In the genomic region with DNA sequence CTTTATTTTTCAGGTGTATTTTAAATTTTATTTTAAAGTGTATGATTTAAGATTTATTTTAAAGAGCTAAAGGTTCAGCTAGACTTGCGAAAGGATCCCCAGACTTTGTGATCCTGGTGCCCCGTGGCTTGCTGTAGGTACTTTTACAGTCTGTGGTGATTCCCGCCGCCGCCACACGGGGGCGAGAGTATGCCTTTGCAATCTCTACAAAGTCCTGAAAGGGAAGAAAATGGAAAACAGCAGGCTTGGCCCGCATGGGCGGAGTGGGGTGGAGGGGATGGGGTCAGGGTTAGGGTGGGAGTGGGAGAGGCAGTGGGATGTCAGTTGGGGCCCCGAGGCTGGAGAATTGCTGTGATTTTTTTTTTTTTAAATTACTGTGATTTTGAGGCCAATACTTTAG, we compare ENCODE assay signal across 9 mouse cellular contexts. TPM values are rescaled to one million over a fixed set of nuclear protein-coding genes. Genes with fewer than 3 reads are reported as not detected.
DNase-seq lines count a peak whose midpoint lies in the region; ATAC-seq lines count a peak whose summit lies in the region.
"Had no signal": no experiment of that assay in that cellular context is flagged by ENCODE, and none has a peak within 500 bp of the region (broad histone marks: within the 10 kb centered on the region; RNA-seq: fewer than 3 reads in every experiment).

No protein-coding gene starts in this region.

- no peak overlapping the region for H3K4me3 ChIP-seq in hindbrain, embryonic 10.5 days
- H3K4me3 ChIP-seq in hindbrain, embryonic 16.5 days (ENCODE audit: low read length), result no peak overlapping the region

- no peak overlapping the region for H3K9ac ChIP-seq in hindbrain, embryonic 16.5 days (ENCODE audit: low read depth, low read length)

- H3K27ac ChIP-seq in hindbrain, embryonic 10.5 days, result no peak overlapping the region
- H3K27ac ChIP-seq in hindbrain, embryonic 16.5 days (ENCODE audit: low read depth, low read length), result no peak overlapping the region

- H3K4me2 ChIP-seq in hindbrain, embryonic 16.5 days (ENCODE audit: low read length), result no peak overlapping the region

- ATAC-seq in hindbrain, embryonic 16.5 days, result no peak

- H3K9me3 ChIP-seq in hindbrain, embryonic 10.5 days, result no peaks in the 10 kb centered on the region
- no peaks in the 10 kb centered on the region for H3K9me3 ChIP-seq in hindbrain, embryonic 16.5 days (ENCODE audit: control insufficient read depth, low read length)

- WGBS in hindbrain, embryonic 10.5 days, result 3% methylated on average over 10 of the region's 10 CpGs
- WGBS in hindbrain, embryonic 16.5 days, result 2% methylated on average over 10 of the region's 10 CpGs

- H3K36me3 ChIP-seq in hindbrain, embryonic 10.5 days, result no peaks in the 10 kb centered on the region
- no peaks in the 10 kb centered on the region for H3K36me3 ChIP-seq in hindbrain, embryonic 16.5 days (ENCODE audit: control insufficient read depth, insufficient read depth, low read length)

- H3K27me3 ChIP-seq in hindbrain, embryonic 10.5 days (ENCODE audit: insufficient read depth, poor library complexity, severe bottlenecking), result no peaks in the 10 kb centered on the region
- H3K27me3 ChIP-seq in hindbrain, embryonic 16.5 days (replicated peaks; ENCODE audit: control insufficient read depth, insufficient read depth, low read length), result no peaks in the 10 kb centered on the region; the same call in 1 of the 2 replicates

- peak; percentile 90 for DNase-seq in hindbrain, embryonic 10.5 days (ENCODE audit: low spot score)
- peak; percentile 80 to 88 for DNase-seq in cerebellum, adult 18-20 months
- peak; percentile 79 for DNase-seq in forelimb bud, embryonic 11.5 days (ENCODE audit: low read depth, low spot score)
- peak; percentile 87 for DNase-seq in induced T-regulatory cell, adult 2 months (ENCODE audit: low read depth)
- DNase-seq in left cerebral cortex, adult 11 months (ENCODE audit: low spot score), result peak; percentile 47
- peak; percentile 55 to 73 for DNase-seq in monocyte, adult 2 months (ENCODE audit: low read depth in 1 of 2, low spot score in 2 of 2)
- peak; percentile 78 to 93 for DNase-seq in spleen, postnatal 4 days (ENCODE audit: low spot score in 2 of 2)

- H3K4me1 ChIP-seq in hindbrain, embryonic 10.5 days (replicated peaks), result peaks cover 26% of the 10 kb centered on the region
- H3K4me1 ChIP-seq in hindbrain, embryonic 16.5 days (ENCODE audit: control insufficient read depth, insufficient read depth, low read depth, low read length), result no peaks in the 10 kb centered on the region

RNA-seq across cellular contexts. Expression of gene Upk3b, which starts 7.7 kb away (rescaled TPM):
- 0.09 and 0.26 TPM in 2 replicates for polyA plus RNA-seq in hindbrain, embryonic 10.5 days (2016; fragmentation: Nextera tagmentation; extraction: Ambion mirVana)
- 0.04 TPM in 1 of 2 replicates, not detected in the other for polyA plus RNA-seq in hindbrain, embryonic 16.5 days (2015; fragmentation: Nextera tagmentation; extraction: Ambion mirVana)
- polyA plus RNA-seq: neural tube, embryonic 14.5 days had no signal

RNA-seq across cellular contexts. Expression of gene Upk3bl, which starts 8.3 kb away (rescaled TPM):
- 1.1 and 1.8 TPM in 2 replicates for polyA plus RNA-seq in hindbrain, embryonic 10.5 days (2016; fragmentation: Nextera tagmentation; extraction: Ambion mirVana)
- polyA plus RNA-seq in hindbrain, embryonic 16.5 days (2015; fragmentation: Nextera tagmentation; extraction: Ambion mirVana), result 0.25 TPM in 1 of 2 replicates, not detected in the other
- polyA plus RNA-seq: neural tube, embryonic 14.5 days had no signal

RNA-seq across cellular contexts. Expression of gene Rasa4, which starts 37.7 kb away (rescaled TPM):
- 4.8 and 5.5 TPM in 2 replicates for polyA plus RNA-seq in hindbrain, embryonic 10.5 days (2016; fragmentation: Nextera tagmentation; extraction: Ambion mirVana)
- 22.2 and 25.0 TPM in 2 replicates for polyA plus RNA-seq in hindbrain, embryonic 16.5 days (2015; fragmentation: Nextera tagmentation; extraction: Ambion mirVana)

RNA-seq across cellular contexts. Expression of gene Dtx2, which starts 51.4 kb away (rescaled TPM):
- 34.8 and 38.1 TPM in 2 replicates for polyA plus RNA-seq in hindbrain, embryonic 10.5 days (2016; fragmentation: Nextera tagmentation; extraction: Ambion mirVana)
- polyA plus RNA-seq in hindbrain, embryonic 16.5 days (2015; fragmentation: Nextera tagmentation; extraction: Ambion mirVana), result 22.9 and 28.6 TPM in 2 replicates
